10 mouse cellular contexts compared by ENCODE assay signal in the genomic region with DNA sequence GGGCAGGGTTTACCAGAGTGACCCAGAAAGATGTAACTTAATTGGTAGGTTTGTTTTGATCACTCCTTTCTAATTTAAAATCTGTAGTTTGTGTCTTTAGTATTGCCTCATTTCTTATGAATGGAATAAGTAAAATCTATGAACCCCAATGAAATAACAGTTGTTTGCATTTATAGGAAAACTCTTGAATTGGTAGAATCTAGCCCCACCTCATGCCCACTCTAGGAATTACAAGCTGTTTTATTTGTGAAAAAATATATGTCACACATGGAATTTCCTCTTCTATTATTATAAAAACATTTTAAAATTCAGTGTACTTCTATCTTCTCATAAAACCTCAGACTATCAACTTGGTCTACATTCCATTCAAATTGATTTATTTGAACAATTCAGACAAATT. TPM values are rescaled to one million over a fixed set of nuclear protein-coding genes. Genes with fewer than 3 reads are reported as not detected.
DNase-seq lines count a peak whose midpoint lies in the region; ATAC-seq lines count a peak whose summit lies in the region.
"Had no signal": no experiment of that assay in that cellular context is flagged by ENCODE, and none has a peak within 500 bp of the region (broad histone marks: within the 10 kb centered on the region; RNA-seq: fewer than 3 reads in every experiment).

No protein-coding gene starts in this region.

- no peaks in the 10 kb centered on the region for H3K4me1 ChIP-seq in neural tube, embryonic 15.5 days
- H3K4me1 ChIP-seq: embryonic facial prominence, embryonic 13.5 days; neural tube, embryonic 13.5 days had no signal

- no peak overlapping the region for H3K9ac ChIP-seq in neural tube, embryonic 15.5 days (replicated peaks)
- H3K9ac ChIP-seq: embryonic facial prominence, embryonic 13.5 days; neural tube, embryonic 13.5 days had no signal

- no peak overlapping the region for H3K4me2 ChIP-seq in neural tube, embryonic 15.5 days
- H3K4me2 ChIP-seq: embryonic facial prominence, embryonic 13.5 days; neural tube, embryonic 13.5 days had no signal

- H3K27ac ChIP-seq in neural tube, embryonic 15.5 days (replicated peaks): no peak overlapping the region
- H3K27ac ChIP-seq: embryonic facial prominence, embryonic 13.5 days; neural tube, embryonic 13.5 days had no signal

- no peaks in the 10 kb centered on the region for H3K9me3 ChIP-seq in neural tube, embryonic 15.5 days (replicated peaks)
- H3K9me3 ChIP-seq: embryonic facial prominence, embryonic 13.5 days; neural tube, embryonic 13.5 days had no signal

- no peak overlapping the region for H3K4me3 ChIP-seq in neural tube, embryonic 15.5 days (replicated peaks)
- H3K4me3 ChIP-seq: embryonic facial prominence, embryonic 13.5 days; neural tube, embryonic 13.5 days had no signal

- no peaks in the 10 kb centered on the region for H3K27me3 ChIP-seq in neural tube, embryonic 15.5 days (replicated peaks)
- H3K27me3 ChIP-seq: embryonic facial prominence, embryonic 13.5 days; neural tube, embryonic 13.5 days had no signal

- DNase-seq in cerebellum, adult 8-10 months: peak; percentile 35
- peak; percentile 61 for DNase-seq in layer of hippocampus, adult 11-12 months (ENCODE audit: low spot score)
- DNase-seq in layer of hippocampus, adult 9-11 months: no peak
- DNase-seq in MEL-GATA-1-ER (ENCODE audit: extremely low read depth, low read depth): peak; percentile 26
- DNase-seq in layer of hippocampus, postnatal 10 days (ENCODE audit: low spot score in 2 of 2): peak; percentile 27 to 44
- DNase-seq in natural killer cell, adult 2 months (ENCODE audit: low spot score in 2 of 2): no peak

- no peak for ATAC-seq in cerebellum, adult (ENCODE audit: insufficient number of reproducible peaks, low FRiP score, low TSS enrichment)
- no peak for ATAC-seq in neural tube, embryonic 15.5 days (ENCODE audit: low FRiP score)

- no peaks in the 10 kb centered on the region for H3K36me3 ChIP-seq in neural tube, embryonic 15.5 days

RNA-seq across cellular contexts. Expression of gene Pgm1, which starts 47.3 kb away (rescaled TPM):
- 10 to 100 TPM; 52.7 to 55.7 TPM for total RNA-seq in layer of hippocampus, postnatal 10 days (2021)
- 91.9 and 96.9 TPM in 2 replicates for polyA plus RNA-seq in neural tube, embryonic 15.5 days (2015; fragmentation: Nextera tagmentation; extraction: Ambion mirVana)

RNA-seq across cellular contexts. Expression of gene Itgb3bp, which starts 47.7 kb away (rescaled TPM):
- 1 to 10 TPM; 3.5 to 6.0 TPM for total RNA-seq in layer of hippocampus, postnatal 10 days (2021)
- 13.1 and 17.3 TPM in 2 replicates for polyA plus RNA-seq in neural tube, embryonic 15.5 days (2015; fragmentation: Nextera tagmentation; extraction: Ambion mirVana)

RNA-seq across cellular contexts. Expression of gene Efcab7, which starts 52.9 kb away (rescaled TPM):
- 1 to 10 TPM; 6.1 to 7.5 TPM for total RNA-seq in layer of hippocampus, postnatal 10 days (2021)
- 8.5 and 13.7 TPM in 2 replicates for polyA plus RNA-seq in neural tube, embryonic 15.5 days (2015; fragmentation: Nextera tagmentation; extraction: Ambion mirVana)

Comparison
In these comparisons a context has a peak if more than half of its experiments do, and no peak if none do; other contexts are left out.
1. DNase-seq: peak in cerebellum, adult 8-10 months (single experiment), layer of hippocampus, adult 11-12 months (single experiment), MEL-GATA-1-ER (single experiment) and layer of hippocampus, postnatal 10 days (2 of 2); none in layer of hippocampus, adult 9-11 months (single experiment) and natural killer cell, adult 2 months (0 of 2).